Mouse (Mus musculus): Measurements from ENCODE around the gene Elmod2. TPM values are rescaled to one million over a fixed set of nuclear protein-coding genes. Genes with fewer than 3 reads are reported as not detected.

Gene Elmod2
- 8.0 and 17.7 TPM in 2 replicates for polyA plus RNA-seq (2014; fragmentation: Nextera tagmentation; extraction: Ambion mirVana)

- under 1% methylated on average over 79 of the region's 85 CpGs for WGBS
- Histone ChIP-seq H3K4me3 (ENCODE audit: low read length) (peak within 1 kb of the TSS; percentile 92), H3K9ac (ENCODE audit: low read depth, low read length) (peak within 1 kb of the TSS; percentile 81), H3K36me3 (ENCODE audit: control insufficient read depth, insufficient read depth, low read length) (peaks cover 6% of the 10 kb centered on the region; the same call in 1 of the 2 replicates), H3K9me3 (ENCODE audit: control insufficient read depth, low read length) (no peaks in the 10 kb centered on the region), H3K27me3 (ENCODE audit: control insufficient read depth, insufficient read depth, low read length) (no peaks in the 10 kb centered on the region), H3K4me2 (replicated peaks; ENCODE audit: low read depth, low read length) (peak within 1 kb of the TSS; percentile 94), H3K4me1 (ENCODE audit: control insufficient read depth, insufficient read depth, low read length) (no peaks in the 10 kb centered on the region), H3K27ac (ENCODE audit: low read depth, low read length) (peak within 1 kb of the TSS; percentile 17; the same call in 1 of the 2 replicates)
- peak; percentile 100 for ATAC-seq (ENCODE audit: low FRiP score, low TSS enrichment)
Measured at GRCm38 (mm10) chr8:83331899-83332697, at the start of gene Elmod2. TSS of gene Elmod2 (minus strand) at chr8:83332486.

DNA sequence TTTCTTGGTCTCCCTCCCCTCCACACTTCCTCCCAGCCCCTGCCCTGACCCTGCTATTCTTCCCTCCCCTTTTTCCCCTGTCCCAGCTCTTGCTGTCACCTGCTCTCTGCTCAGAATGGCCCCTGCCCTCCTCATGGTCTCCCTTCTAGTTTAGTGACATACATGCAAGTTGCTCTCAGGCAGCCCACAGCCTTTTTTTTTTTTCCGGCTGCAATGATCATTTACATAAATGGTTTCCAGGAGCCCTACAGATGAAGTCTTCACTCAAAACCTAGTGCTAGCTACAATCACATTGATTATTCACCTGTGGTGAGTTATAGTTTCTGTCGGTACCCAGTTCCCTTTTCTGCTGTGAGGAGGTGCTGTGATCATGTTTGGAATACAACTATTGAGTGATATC lies 48.7 kb upstream of the Elmod2 start:
- Histone ChIP-seq H3K9ac (ENCODE audit: low read depth, low read length) (no peak overlapping the region), H3K27me3 (ENCODE audit: control insufficient read depth, insufficient read depth, low read length) (no peaks in the 10 kb centered on the region), H3K27ac (ENCODE audit: low read depth, low read length) (no peak overlapping the region), H3K4me1 (ENCODE audit: control insufficient read depth, insufficient read depth, low read length) (no peaks in the 10 kb centered on the region), H3K4me2 (replicated peaks; ENCODE audit: low read depth, low read length) (no peak overlapping the region), H3K4me3 (ENCODE audit: low read length) (no peak overlapping the region), H3K9me3 (ENCODE audit: control insufficient read depth, low read length) (no peaks in the 10 kb centered on the region), H3K36me3 (ENCODE audit: control insufficient read depth, insufficient read depth, low read length) (no peaks in the 10 kb centered on the region)
- WGBS: 89% methylated on average over 2 of the region's 2 CpGs
- ATAC-seq (ENCODE audit: low FRiP score, low TSS enrichment): no peak

GRCm38 (mm10) chr8:83380141-83380540 lies 47.9 kb upstream of the Elmod2 start:
- Histone ChIP-seq H3K9ac (ENCODE audit: low read depth, low read length) (no peak overlapping the region), H3K4me1 (ENCODE audit: control insufficient read depth, insufficient read depth, low read length) (no peaks in the 10 kb centered on the region), H3K9me3 (ENCODE audit: control insufficient read depth, low read length) (no peaks in the 10 kb centered on the region), H3K4me3 (ENCODE audit: low read length) (no peak overlapping the region), H3K4me2 (replicated peaks; ENCODE audit: low read depth, low read length) (no peak overlapping the region), H3K27me3 (ENCODE audit: control insufficient read depth, insufficient read depth, low read length) (no peaks in the 10 kb centered on the region), H3K27ac (ENCODE audit: low read depth, low read length) (no peak overlapping the region), H3K36me3 (ENCODE audit: control insufficient read depth, insufficient read depth, low read length) (no peaks in the 10 kb centered on the region)
- ATAC-seq (ENCODE audit: low FRiP score, low TSS enrichment): no peak
- 65% methylated on average over 4 of the region's 4 CpGs for WGBS

- no peaks in the 10 kb centered on the region for H3K9me3 ChIP-seq (ENCODE audit: control insufficient read depth, low read length)
- H3K9ac ChIP-seq (ENCODE audit: low read depth, low read length): no peak overlapping the region
- H3K36me3 ChIP-seq (ENCODE audit: control insufficient read depth, insufficient read depth, low read length): no peaks in the 10 kb centered on the region
- no peak for ATAC-seq (ENCODE audit: low FRiP score, low TSS enrichment)
- H3K27me3 ChIP-seq (ENCODE audit: control insufficient read depth, insufficient read depth, low read length): no peaks in the 10 kb centered on the region
- no peak overlapping the region for H3K4me3 ChIP-seq (ENCODE audit: low read length)
- H3K4me2 ChIP-seq (replicated peaks; ENCODE audit: low read depth, low read length): no peak overlapping the region
- H3K4me1 ChIP-seq (ENCODE audit: control insufficient read depth, insufficient read depth, low read length): no peaks in the 10 kb centered on the region
- no peak overlapping the region for H3K27ac ChIP-seq (ENCODE audit: low read depth, low read length)
Measured at GRCm38 (mm10) chr8:83377231-83377630, 44.9 kb upstream of the Elmod2 start.

DNA sequence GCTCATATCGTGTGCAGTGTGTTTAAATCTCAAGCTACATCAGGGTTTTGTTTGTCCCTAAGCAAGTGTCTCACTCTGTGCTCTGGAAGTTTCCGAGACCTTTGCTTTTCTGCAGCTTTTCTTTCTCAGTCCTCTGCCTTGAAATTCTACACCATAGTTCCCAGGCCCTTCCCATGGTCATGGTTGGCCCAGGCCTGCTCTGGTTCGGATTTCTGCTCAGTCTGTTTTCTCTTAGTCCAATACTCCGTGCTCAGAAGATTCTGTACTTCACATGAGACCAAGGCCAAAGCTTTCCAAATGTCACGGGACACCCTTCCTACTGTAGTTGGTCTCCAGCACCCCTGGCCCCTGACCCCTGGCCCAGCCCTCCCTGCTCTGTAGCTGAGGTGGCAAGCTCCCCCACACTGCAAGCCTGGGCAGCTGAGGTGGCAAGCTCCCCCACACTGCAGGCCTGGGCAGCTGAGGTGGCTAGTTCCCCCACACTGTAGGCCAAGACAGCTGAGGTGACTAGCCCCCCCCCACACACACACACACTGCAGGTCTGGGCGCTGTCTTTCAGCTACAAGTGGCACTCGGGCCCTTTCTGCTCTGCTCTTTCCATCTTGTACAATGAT lies 31.0 kb upstream of the Elmod2 start:
- Histone ChIP-seq H3K4me2 (replicated peaks; ENCODE audit: low read depth, low read length) (no peak overlapping the region), H3K27me3 (ENCODE audit: control insufficient read depth, insufficient read depth, low read length) (no peaks in the 10 kb centered on the region), H3K9me3 (ENCODE audit: control insufficient read depth, low read length) (no peaks in the 10 kb centered on the region), H3K27ac (ENCODE audit: low read depth, low read length) (no peak overlapping the region), H3K9ac (ENCODE audit: low read depth, low read length) (no peak overlapping the region), H3K4me1 (ENCODE audit: control insufficient read depth, insufficient read depth, low read length) (no peaks in the 10 kb centered on the region), H3K36me3 (ENCODE audit: control insufficient read depth, insufficient read depth, low read length) (no peaks in the 10 kb centered on the region), H3K4me3 (ENCODE audit: low read length) (no peak overlapping the region)
- ATAC-seq (ENCODE audit: low FRiP score, low TSS enrichment): peak; percentile 82
- WGBS: 33% methylated on average over 7 of the region's 7 CpGs

- Histone ChIP-seq H3K27me3 (ENCODE audit: control insufficient read depth, insufficient read depth, low read length) (no peaks in the 10 kb centered on the region), H3K4me1 (ENCODE audit: control insufficient read depth, insufficient read depth, low read length) (no peaks in the 10 kb centered on the region), H3K36me3 (ENCODE audit: control insufficient read depth, insufficient read depth, low read length) (no peaks in the 10 kb centered on the region), H3K9me3 (ENCODE audit: control insufficient read depth, low read length) (no peaks in the 10 kb centered on the region), H3K9ac (ENCODE audit: low read depth, low read length) (no peak overlapping the region), H3K4me3 (ENCODE audit: low read length) (no peak overlapping the region), H3K4me2 (replicated peaks; ENCODE audit: low read depth, low read length) (no peak overlapping the region), H3K27ac (ENCODE audit: low read depth, low read length) (no peak overlapping the region)
- 90% methylated on average over 2 of the region's 2 CpGs for WGBS
- no peak for ATAC-seq (ENCODE audit: low FRiP score, low TSS enrichment)
Measured at GRCm38 (mm10) chr8:83351315-83351714, 19.0 kb upstream of the Elmod2 start.

- 77% methylated on average over 18 of the region's 18 CpGs for WGBS
- Histone ChIP-seq H3K9me3 (ENCODE audit: control insufficient read depth, low read length) (no peaks in the 10 kb centered on the region), H3K27me3 (ENCODE audit: control insufficient read depth, insufficient read depth, low read length) (no peaks in the 10 kb centered on the region), H3K9ac (ENCODE audit: low read depth, low read length) (no peak within 1 kb of the TSS), H3K27ac (ENCODE audit: low read depth, low read length) (no peak within 1 kb of the TSS), H3K4me3 (ENCODE audit: low read length) (no peak within 1 kb of the TSS), H3K4me2 (replicated peaks; ENCODE audit: low read depth, low read length) (no peak within 1 kb of the TSS), H3K36me3 (ENCODE audit: control insufficient read depth, insufficient read depth, low read length) (no peaks in the 10 kb centered on the region), H3K4me1 (ENCODE audit: control insufficient read depth, insufficient read depth, low read length) (no peaks in the 10 kb centered on the region)
- ATAC-seq (ENCODE audit: low FRiP score, low TSS enrichment): no peak
Measured at GRCm38 (mm10) chr8:83348263-83348662, 16.0 kb upstream of the Elmod2 start, which contains the start of gene Mgat4d. TSS of gene Mgat4d (plus strand) at chr8:83348471.

DNA sequence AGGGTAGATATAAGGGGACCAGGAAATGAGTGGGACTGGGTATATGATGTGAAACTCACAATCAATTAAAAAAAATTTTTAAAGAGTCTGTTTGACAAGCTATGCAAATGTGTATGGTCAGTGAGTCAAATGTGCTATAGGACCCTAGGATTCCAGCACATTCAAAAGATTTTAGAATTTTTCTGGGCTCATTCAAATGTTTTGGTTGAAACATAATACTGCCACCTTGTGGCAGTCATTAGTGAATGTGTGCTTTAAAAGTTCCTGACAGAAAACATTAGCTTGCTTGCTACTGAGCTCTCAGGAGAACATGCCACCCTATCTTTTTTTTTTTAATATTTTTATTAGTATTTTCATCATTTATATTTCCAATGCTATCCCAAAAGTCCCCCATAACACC lies 10.4 kb upstream of the Elmod2 start:
- no peak overlapping the region for H3K27ac ChIP-seq (ENCODE audit: low read depth, low read length)
- no peaks in the 10 kb centered on the region for H3K9me3 ChIP-seq (ENCODE audit: control insufficient read depth, low read length)
- no peak overlapping the region for H3K4me3 ChIP-seq (ENCODE audit: low read length)
- no peaks in the 10 kb centered on the region for H3K36me3 ChIP-seq (ENCODE audit: control insufficient read depth, insufficient read depth, low read length)
- no peak overlapping the region for H3K9ac ChIP-seq (ENCODE audit: low read depth, low read length)
- no peak overlapping the region for H3K4me2 ChIP-seq (replicated peaks; ENCODE audit: low read depth, low read length)
- H3K4me1 ChIP-seq (ENCODE audit: control insufficient read depth, insufficient read depth, low read length): no peaks in the 10 kb centered on the region
- no peak for ATAC-seq (ENCODE audit: low FRiP score, low TSS enrichment)
- H3K27me3 ChIP-seq (ENCODE audit: control insufficient read depth, insufficient read depth, low read length): no peaks in the 10 kb centered on the region

DNA sequence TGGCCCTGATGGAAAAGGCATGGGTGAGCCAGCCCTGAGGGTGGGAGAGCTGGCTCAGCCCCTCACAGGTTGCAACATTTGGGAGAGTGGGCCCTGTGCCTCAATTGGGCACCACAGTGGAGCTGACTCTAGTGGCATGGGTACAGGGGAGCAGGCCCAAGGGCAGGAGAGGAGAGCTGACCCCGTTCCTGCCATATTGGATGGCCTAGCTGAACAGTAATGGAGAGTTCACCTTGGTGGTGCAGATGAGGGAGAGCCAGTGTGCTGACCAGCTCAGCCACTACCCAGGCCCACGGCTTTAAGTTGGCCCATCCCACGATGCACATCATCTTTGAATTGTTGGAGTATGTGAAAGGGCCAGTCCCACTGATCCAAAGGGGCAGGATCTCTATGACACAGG lies 9.8 kb upstream of the Elmod2 start:
- WGBS: 90% methylated on average over 3 of the region's 3 CpGs
- no peaks in the 10 kb centered on the region for H3K27me3 ChIP-seq (ENCODE audit: control insufficient read depth, insufficient read depth, low read length)
- no peak for ATAC-seq (ENCODE audit: low FRiP score, low TSS enrichment)

More for the DNA sequence above, 9.8 kb upstream of the Elmod2 start:
- no peak overlapping the region for H3K4me3 ChIP-seq (ENCODE audit: low read length)
- H3K4me2 ChIP-seq (replicated peaks; ENCODE audit: low read depth, low read length): no peak overlapping the region
- no peaks in the 10 kb centered on the region for H3K4me1 ChIP-seq (ENCODE audit: control insufficient read depth, insufficient read depth, low read length)
- H3K9ac ChIP-seq (ENCODE audit: low read depth, low read length): no peak overlapping the region
- no peak overlapping the region for H3K27ac ChIP-seq (ENCODE audit: low read depth, low read length)
- no peaks in the 10 kb centered on the region for H3K9me3 ChIP-seq (ENCODE audit: control insufficient read depth, low read length)
- H3K36me3 ChIP-seq (ENCODE audit: control insufficient read depth, insufficient read depth, low read length): no peaks in the 10 kb centered on the region
